Mouse (Mus musculus) hematopoietic stem cell, adult 5-6 weeks (primary cell): Measurements from ENCODE around the gene Gm3336. TPM values are rescaled to one million over a fixed set of nuclear protein-coding genes. Genes with fewer than 3 reads are reported as not detected.
A peak's percentile ranks its signal among the peaks of the same experiment; 100 is the strongest.

Source experiments
- ATAC-seq, 2 experiments: fragments of 125-278 bp in 1 of 2; replicated peaks in 1 of 2; 2 replicates each; pipeline ENCODE4 v1.8.0; 2016 to 2017; ENCODE audit warnings: inconsistent platforms in 2 of 2, mild to moderate bottlenecking in 2 of 2, moderate number of reproducible peaks in 2 of 2, low read depth in 1 of 2, moderate TSS enrichment in 1 of 2; ENCODE audit not compliant: low FRiP score in 2 of 2, poor library complexity in 2 of 2, severe bottlenecking in 2 of 2, insufficient read depth in 1 of 2, low TSS enrichment in 1 of 2
- total RNA-seq: library from RNA; stranded (forward); fragments of 172-1452, 232-1000 nt; gene quantifications from 2 replicates; pipeline ENCODE4 v1.2.3, GENCODE M21; 2017

The Gm3336 gene
- total RNA-seq, 1 experiment from 2014 or later, result not detected

DNA sequence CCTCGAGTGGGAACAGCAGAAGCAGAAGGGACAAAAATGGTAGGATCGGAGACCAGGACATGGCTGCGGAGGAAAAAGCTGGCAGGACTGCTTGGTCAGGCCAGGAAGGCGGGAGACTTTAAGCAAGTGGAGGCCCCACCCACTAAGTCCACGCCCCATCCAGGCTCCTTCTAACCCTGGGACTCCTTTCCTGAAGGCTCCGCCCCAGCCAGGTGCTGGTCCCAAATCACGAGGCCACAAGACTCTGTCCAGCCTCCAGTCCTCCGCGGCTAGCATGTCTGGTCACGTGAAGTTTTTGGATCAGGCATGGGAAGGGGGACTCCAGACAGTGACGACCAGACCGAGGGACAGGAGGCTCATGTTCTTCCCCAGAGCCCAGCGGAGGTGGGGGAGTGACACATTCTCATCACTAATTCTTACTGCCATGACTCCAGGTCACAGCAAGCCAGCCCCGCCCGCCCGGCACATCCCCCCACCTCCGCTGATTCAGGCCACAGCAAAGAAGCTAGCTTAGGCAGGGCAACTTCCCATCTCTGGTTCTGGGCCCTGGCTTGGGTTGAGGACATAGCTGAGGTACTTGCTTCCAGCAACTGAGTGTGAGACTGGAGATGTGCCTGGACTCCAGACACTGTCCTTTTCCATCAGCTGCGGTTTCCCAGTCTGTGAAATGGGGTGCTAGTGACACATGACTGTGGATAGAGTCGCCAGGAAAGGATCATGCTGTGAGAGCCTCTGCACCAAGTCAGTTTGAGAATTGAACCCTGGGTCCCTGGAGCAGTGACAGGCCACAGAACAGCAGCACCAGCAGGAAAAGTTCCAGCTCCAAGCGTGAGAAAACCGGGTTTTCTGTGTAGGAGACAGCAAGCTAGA lies 48.5 kb downstream of the Gm3336 start:
- peak in 1 of 2 experiments; percentile 23; a peak in 1 of 4 replicates for ATAC-seq

DNA sequence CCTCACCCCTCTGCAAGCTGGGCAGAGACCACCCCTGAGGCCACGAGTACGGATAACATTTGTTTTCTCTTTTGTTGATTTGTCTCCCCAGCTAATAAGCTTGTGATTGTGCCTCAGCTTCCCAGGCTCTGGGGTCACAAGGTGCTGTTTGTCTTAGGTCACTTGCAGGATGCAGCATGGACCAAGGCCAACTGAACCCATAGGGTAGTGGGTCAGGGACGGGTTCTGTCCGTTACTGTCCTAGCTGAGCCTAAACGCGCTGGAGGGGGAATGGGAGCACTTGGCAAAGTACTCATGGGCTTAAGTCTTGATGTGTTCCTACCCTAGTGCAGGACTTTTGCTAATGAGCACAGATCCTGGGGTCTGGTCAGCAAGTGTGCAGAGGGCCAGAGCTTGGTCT lies 49.2 kb downstream of the Gm3336 start:
- ATAC-seq, result no peak

DNA sequence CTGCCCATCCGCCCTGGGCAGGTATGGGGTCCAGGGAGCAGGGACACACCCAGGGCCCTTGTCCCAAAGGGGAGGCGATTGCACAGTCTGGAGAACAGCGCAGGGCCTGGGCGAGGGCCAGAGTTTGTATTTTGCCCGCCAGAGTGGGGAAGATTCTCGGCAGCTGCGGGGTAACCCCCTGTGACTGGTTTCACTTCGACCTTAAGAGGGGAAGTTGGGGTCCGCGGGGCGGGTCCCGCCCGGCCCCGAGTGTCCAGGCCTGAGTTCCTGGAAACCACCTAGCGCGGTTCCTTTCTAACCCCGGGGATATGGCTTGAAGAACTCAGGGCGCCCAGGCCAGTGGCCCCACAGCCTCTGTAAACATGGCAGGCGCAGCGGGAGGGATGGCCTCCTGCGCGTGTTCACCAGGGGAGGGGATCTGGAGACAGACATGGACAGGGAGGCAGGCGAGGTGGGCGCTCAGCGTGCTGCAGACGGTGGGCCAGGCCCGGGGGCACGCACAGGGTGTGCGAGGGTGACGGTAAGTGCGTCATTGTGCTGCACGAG lies 50.0 kb downstream of the Gm3336 start:
- ATAC-seq, result no peak

DNA sequence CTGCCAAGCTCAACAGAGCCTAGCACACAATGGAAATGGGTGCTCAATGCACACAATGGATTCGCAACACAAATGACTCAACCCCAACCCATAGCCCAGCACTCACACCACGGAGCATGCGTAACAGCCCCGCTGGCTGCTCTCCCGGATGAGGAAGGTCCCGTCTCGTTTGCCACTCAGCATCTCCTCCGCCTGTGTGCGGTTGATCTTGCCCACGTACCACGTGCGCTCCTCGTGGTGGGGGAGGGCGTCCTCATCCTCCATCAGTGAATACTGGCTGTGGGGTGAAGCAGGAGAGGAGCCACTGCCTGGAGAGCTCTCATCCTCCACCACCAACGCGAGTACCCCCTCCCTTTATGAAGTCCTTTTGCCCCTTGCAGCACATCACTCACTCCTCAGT lies 50.6 kb downstream of the Gm3336 start:
- no peak for ATAC-seq

DNA sequence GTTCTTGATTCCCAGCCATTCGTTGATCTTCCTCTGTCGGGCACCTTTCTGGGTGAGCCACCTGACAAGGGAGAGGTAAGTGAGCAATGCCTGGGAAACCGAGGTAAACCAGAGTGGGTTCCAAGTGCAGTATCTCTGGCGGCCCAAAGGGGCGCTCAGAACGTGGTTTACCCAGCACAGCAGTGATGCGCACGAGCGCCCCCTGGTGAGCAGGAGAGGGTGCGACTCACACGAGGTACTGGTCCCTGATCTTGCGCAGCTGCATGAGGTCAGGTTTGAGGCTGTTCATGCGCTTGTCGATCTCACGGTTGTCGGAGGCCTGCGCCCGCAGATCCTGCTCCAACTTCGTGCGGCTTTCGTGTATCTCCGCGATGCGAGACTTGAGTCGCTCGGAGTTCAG lies 51.0 kb downstream of the Gm3336 start:
- peak; percentile 86 to 90 for ATAC-seq

DNA sequence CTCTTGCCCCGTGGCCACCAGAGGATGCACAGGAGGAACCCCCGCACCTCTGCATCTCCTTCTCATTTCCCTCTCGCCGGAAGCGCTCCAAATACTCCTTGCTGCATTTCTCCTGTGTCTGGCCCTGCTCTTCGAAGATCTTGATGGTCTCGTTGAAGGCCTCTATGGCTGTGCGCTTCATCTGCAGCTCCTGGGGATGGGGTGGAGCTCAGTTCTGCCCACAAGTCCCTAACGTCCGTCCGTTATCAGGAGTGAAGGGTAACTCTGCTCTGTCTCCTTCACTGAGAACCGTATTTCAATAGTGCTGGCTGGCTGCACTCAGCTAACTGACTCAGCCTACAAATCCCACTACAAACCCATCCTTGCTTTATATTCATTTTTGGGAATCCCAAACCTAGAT lies 51.5 kb downstream of the Gm3336 start:
- no peak for ATAC-seq

DNA sequence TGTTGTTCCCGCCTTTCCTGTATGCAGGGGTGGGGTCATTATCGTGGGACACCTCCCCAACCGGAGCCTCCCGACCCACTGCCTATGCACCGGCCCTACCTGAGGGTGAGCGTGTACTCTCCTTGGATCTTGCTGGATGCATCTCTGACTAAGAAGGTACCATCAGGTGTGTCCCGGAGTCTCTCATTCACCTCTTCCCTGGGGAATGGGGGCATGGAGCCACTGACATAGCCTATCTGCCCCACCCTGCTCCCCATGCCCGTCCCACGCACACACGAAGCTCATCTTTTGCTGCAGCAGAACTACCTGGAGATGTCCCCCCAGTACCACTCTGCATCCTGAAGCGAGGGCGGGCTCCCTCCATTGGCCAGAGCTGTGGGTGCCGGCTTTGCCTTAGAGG lies 52.4 kb downstream of the Gm3336 start:
- no peak for ATAC-seq

DNA sequence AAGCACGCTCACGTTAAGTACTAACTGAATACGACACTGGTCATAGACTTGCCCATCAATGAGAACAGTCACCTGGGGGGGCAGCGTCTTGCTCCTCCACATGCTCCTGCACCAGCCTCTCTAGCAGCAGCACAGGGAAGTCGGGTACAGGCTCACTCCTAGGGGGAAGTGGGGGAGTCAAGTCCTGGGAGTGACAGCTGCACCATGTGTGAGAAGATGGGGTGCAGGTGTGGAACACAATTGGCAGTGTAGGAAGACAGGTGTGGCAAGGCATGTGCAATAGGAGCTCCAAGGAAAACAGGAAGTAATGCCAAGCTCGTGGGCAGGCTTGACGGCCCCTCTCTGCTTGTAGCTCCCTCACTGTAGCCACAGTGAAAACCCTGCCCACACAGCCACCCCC lies 52.9 kb downstream of the Gm3336 start:
- ATAC-seq, result no peak

DNA sequence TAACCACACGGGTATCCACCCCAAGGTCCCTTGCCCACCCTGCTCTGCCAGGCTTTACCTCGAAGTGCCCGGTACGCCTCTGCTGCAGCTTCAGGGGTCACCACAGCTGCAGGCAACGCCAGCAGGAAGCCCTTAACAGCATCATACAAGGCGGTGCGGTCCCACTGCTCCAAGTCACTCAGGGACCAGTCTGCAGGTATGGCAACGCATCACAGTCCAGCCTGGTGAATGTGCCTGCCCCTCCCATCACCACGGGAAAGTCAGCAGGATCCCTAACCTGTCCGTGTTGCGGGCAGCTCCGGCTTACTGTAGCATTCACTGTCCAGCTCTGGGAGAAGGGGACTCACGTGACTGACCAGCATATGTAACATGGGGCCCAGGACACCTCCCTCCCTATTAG lies 53.7 kb downstream of the Gm3336 start:
- no peak for ATAC-seq

Other genes with a start within 250 kb of the Gm3336 start
- 7.8 and 7.9 TPM in 2 replicates for gene Klhl26, start 241.6 kb upstream of the Gm3336 start, total RNA-seq
- gene Tmem59l, start 231.2 kb upstream of the Gm3336 start, total RNA-seq, result 0.20 TPM in 1 of 2 replicates, not detected in the other
- gene Crlf1, start 225.4 kb upstream of the Gm3336 start, total RNA-seq, result not detected in 2 replicates
- gene Rex1bd, start 211.8 kb upstream of the Gm3336 start, total RNA-seq, result 32.8 and 38.3 TPM in 2 replicates
- 2,498 and 4,881 TPM in 2 replicates for gene Uba52, start 207.7 kb upstream of the Gm3336 start, total RNA-seq
- 112 and 114 TPM in 2 replicates for gene Fkbp8, start 190.8 kb upstream of the Gm3336 start, total RNA-seq
- gene Kxd1, start 190.6 kb upstream of the Gm3336 start, total RNA-seq, result 66.1 and 70.0 TPM in 2 replicates
- gene Ell, start 179.1 kb upstream of the Gm3336 start, total RNA-seq, result 9.2 and 14.3 TPM in 2 replicates
- 20.4 and 26.0 TPM in 2 replicates for gene Isyna1, start 124.2 kb upstream of the Gm3336 start, total RNA-seq
- 24.8 and 88.6 TPM in 2 replicates for gene Ssbp4, start 109.7 kb upstream of the Gm3336 start, total RNA-seq
- 1.7 and 2.3 TPM in 2 replicates for gene Lrrc25, start 102.4 kb upstream of the Gm3336 start, total RNA-seq
- 1.7 TPM in 1 of 2 replicates, not detected in the other for gene Gdf15, start 86.1 kb upstream of the Gm3336 start, total RNA-seq
- 5.5 and 8.2 TPM in 2 replicates for gene Pgpep1, start 58.2 kb upstream of the Gm3336 start, total RNA-seq
- gene Lsm4, start 45.3 kb upstream of the Gm3336 start, total RNA-seq, result 156 and 163 TPM in 2 replicates
- gene Jund, start 19.6 kb upstream of the Gm3336 start, total RNA-seq, result 83.4 and 89.4 TPM in 2 replicates
- gene Iqcn, start 15.1 kb upstream of the Gm3336 start, total RNA-seq, result 0.25 and 0.44 TPM in 2 replicates
- 0.56 and 1.0 TPM in 2 replicates for gene Pde4c, start 5.2 kb downstream of the Gm3336 start, total RNA-seq
- gene Rab3a, start 36.1 kb downstream of the Gm3336 start, total RNA-seq, result 2.6 and 3.6 TPM in 2 replicates
- gene Mpv17l2, start 42.4 kb downstream of the Gm3336 start, total RNA-seq, result 7.0 and 7.1 TPM in 2 replicates
- 13.3 and 15.0 TPM in 2 replicates for gene Pik3r2, start 58.2 kb downstream of the Gm3336 start, total RNA-seq
- gene Mast3, start 86.5 kb downstream of the Gm3336 start, total RNA-seq, result 14.4 and 28.0 TPM in 2 replicates
- 6.1 and 9.8 TPM in 2 replicates for gene Il12rb1, start 89.9 kb downstream of the Gm3336 start, total RNA-seq
- gene Arrdc2, start 121.2 kb downstream of the Gm3336 start, total RNA-seq, result 8.6 and 8.8 TPM in 2 replicates
- gene Kcnn1, start 144.7 kb downstream of the Gm3336 start, total RNA-seq, result 0.56 and 1.5 TPM in 2 replicates
- gene Ccdc124, start 155.4 kb downstream of the Gm3336 start, total RNA-seq, result 18.0 and 20.1 TPM in 2 replicates
- not detected in 2 replicates for gene Slc5a5, start 174.2 kb downstream of the Gm3336 start, total RNA-seq
- 2,300 and 3,111 TPM in 2 replicates for gene Rpl18a, start 178.9 kb downstream of the Gm3336 start, total RNA-seq
- 11.9 and 13.0 TPM in 2 replicates for gene Map1s, start 187.4 kb downstream of the Gm3336 start, total RNA-seq